Mouse (Mus musculus): ENCODE data around the gene Bloc1s1.

The Bloc1s1 gene

DNA sequence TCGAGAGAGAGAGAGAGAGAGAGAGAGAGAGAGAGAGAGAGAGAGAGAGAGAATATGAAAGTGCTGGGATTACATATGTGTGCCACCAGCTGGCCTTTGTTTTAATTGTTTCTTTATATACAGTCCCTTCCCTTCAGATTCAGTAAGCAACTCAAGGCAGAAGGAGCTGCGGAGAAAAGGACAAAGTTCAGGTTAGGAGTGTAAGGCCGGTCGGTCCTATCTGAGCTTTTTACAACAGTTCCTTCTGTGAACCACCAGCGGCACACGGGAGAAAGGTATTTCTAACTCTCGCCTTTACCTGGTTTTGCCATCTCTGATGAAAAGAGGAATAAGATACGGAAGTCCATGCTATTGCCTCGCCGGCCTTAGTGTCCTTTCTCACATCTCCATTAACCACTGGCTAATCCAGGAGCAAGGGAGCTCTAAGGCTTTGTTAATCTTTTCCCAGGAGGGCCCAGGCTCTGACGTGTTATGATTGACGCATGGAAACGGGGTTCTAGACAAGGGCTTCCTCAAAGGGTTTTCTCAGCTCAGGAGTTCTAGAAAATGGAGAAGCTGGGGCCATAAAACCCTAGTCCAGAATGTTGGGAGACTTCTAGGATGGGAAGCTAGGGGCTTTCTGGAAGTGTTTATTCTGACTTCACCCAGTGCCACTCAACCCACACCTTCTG lies 14.9 kb downstream of the Bloc1s1 start:
- no peak for DNase-seq (ENCODE audit: low read depth)

DNA sequence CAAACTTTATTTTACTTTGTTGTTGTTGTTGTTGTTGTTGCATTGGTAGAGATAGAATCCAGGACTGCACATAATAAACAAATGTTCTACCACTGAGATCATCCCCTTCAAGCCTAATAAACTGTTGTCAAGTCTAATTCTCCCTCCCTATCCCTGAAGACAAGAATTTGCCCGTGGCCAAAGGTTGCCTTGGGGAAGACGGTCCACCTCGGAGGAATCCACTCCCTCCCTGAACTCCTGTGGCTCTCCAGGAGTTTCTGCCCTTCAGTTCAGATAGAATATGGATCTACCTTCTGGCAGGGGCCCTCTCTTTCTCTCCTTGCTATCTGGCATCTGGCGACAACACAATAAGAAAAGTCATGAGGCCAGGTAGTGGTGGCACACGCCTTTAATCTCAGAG lies 19.0 kb downstream of the Bloc1s1 start:
- no peak for DNase-seq (ENCODE audit: low read depth)

DNA sequence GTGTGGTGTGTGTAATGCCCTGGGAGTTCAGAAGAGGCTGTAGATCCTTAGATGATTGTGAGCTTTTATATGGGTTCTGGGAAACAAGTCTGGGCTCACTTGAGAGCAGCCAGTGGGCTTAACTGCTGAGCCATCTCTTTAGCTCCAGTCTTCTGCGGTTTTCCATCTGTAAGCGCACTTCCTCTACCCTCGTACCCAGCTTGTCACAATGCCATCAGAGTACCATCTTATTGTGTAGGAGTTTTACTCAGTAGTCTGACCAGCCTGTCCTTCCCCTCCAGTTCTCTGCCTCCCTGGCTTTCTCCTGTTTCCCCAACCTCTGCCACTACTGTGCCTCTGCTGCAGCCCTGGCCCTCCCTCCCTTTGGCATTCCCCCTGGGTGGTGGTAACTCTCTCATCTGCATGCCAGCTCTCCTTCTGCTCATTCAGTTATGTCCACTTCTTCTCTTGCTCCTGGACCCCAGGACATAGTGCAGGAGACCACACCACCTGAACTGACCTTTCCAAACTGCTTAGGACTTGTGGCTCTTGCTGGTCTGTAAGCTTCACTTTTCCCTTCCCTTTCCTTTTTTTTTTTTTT lies 21.3 kb downstream of the Bloc1s1 start:
- no peak for DNase-seq (ENCODE audit: low read depth)

DNA sequence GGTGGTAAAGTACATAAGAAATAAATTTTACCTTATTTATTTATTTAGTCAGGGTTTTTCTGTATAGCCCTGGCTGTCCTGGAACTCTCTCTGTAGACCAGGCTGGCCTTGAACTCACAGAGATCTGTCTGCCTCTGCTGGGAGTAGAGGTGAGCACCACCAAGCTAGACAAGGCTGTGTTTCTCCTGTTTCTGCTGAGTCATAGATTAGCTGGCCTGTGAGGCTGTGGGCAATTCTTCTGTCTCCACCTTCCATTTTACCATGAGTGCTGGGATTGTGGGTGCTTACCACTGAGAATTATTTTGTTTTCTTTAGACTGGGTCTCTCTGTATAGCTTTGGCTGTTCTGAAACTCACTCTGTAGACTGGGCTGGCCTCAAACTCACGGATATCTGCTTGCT lies 22.4 kb downstream of the Bloc1s1 start:
- DNase-seq (ENCODE audit: low read depth) = no peak

DNA sequence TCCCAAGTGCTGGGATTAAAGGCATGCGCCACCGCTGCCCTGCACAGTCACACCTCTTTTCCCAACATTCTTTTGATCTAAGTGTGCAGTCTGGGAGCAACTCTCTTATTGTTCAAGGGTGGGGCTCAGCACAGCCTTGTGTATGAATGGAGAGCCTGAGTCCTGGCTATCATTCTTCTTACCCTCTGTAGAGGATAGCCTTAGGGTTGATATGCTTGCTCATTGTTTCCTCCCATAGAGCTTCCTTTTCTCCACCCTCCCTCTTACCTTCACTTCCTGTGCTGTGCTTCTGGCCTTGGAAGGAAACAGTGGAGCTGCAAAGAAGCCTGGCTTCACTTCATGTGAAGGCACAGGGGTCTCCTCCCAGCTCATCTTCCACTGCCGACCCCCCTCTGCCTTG lies 23.1 kb downstream of the Bloc1s1 start, which contains the start of gene Cd63:
Gene Cd63 (plus strand): TSS at position 292 of the 400 bp plus-strand sequence.
- no peak for DNase-seq (ENCODE audit: low read depth)

DNA sequence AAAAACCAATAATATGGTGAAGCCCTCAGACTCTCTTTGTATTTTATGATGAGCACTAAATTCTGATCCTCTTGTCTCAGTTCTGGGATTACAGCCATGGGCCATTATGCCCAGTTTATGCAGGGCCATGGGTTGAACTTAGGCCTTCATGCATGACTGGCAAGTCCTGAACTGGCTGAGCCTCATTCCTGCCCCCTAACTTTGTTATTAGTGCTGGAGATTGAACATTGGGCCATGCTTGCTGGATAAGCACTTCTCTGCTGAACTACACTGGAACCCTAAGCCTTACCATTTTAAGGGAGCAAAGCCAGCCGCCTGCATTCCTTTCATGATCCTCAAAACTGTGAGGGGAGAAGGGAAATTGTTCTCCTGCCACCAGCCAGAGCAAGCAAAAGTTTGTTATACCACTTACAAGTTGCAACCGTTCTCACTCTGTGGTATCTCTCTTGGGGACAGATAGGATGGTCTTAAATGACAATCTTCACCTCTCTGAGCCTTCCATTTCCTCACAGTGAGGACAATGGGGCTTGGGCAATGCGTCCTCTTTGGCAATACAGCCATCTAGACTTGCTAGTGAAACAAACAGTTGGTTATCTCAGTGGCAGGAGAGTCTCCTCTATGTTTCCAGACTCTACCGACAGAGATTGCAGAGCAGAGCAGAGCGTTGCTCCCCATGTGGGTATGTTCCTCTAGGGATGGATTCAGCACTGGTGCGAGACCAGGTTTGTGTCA lies 23.9 kb downstream of the Bloc1s1 start:
- no peak for DNase-seq (ENCODE audit: low read depth)

DNA sequence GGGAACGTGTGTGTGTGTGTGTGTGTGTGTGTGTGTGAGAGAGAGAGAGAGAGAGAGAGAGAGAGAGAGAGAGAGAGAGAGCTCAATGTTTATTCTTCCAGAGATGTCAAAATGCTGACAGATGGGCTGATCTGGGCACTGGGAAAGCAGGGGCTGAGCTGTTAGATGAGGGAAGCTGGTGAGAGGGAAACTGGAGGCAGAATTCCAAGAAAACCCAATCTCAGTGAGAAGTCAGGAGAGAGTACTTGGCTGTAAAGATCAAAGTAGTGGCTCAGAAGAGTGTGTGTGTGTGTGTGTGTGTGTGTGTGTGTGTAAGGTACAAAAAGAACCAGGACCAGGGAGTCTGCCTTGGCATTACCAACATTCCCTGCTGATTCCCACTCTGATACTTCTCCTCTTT lies 26.3 kb downstream of the Bloc1s1 start:
- no peak for DNase-seq (ENCODE audit: low read depth)

DNA sequence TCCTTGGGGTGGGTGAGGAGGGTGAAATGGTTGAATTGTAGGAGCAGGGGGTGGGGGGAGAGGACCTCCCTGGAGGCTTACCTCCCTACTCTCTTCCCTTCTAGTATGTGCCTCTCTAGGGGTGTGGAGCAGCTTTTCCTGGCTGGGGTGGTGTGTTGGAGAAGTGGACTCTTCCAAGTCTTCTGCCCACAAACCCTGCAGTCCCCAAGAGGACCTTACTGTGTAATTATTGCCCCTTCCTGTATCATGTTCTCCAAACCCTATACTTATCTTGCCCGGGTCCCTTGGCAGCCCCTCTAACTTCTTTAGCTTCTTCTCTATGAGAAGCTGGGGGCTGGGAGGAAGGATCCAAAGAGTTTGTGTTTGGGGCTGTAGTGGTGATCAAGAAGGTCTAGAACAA lies 27.0 kb downstream of the Bloc1s1 start:
- no peak for DNase-seq (ENCODE audit: low read depth)

DNA sequence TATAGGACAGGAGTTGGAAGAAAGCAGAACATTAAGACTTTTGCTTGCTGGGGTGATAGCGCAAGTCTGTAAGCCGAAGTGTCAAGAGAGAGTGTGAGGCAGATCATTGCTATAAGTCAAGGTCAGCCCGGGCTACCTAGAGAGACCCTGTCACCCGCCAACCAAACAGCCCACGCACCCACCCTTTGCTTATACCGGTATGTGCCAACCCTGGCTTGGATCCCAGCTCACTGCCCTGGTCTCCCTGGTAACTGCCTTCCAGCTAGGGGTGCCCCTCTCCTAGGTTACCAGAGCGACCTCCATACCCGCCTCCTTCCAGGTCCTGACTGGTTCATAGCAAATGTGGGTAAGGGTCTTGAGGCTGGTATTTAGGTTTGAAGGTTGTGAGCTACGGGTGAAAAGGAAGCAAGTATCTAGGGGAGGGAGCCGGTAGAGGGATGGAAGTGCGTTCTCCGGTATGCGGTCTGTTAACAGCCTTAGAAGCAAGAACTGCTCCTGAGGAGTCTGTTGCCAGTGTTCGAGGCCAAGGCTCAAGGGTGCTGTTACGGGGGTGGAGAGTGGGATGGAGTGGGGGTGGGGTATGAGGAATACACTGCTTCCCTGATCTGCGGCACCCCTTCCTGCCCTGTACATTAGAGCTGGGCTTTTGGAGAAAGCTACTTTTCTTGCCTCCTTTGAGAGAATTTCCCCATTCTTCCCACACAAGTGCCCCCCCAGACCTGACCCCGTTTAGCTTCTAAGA lies 27.7 kb downstream of the Bloc1s1 start:
- DNase-seq (ENCODE audit: low read depth) = no peak

DNA sequence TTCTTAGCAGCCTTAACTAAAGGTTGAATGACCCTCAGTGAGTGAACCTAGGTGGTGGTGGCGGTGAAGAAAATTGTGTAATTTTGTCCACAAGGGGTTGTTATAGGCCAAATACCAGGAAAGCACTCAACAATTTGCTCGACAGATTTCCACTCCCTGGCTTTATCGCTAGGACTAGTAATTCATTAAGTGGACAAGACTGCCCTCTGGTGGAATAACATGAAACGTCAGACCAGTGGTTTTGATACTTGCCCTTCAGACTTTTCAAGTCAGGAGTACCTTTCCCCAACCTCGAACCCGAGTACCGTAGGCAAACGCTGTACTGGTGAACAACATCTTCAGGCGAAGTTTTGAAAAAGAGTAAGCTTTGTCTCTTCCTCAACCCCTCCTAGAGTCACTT lies 28.4 kb downstream of the Bloc1s1 start:
- peak; percentile 93 for DNase-seq (ENCODE audit: low read depth)

DNA sequence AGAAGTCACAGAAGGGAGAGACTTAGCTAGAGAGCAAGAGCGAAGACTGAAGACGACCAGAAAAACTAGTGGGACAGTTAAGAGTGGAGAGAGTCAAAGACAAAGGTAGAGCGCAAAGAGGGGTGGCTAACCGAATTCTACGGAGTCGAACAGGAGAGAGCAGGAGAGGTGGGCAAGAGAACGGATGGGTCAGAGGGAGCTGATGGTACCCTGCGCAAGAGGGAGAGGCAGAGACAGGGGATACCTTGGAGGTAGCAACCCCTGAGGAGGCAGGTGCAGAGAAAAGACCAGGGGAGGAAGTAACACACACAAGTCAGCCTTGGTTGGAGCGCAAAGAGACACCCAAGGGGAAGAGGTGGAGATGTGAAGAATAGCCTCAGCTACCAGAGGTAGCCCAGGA lies 31.6 kb downstream of the Bloc1s1 start:
- peak; percentile 60 for DNase-seq (ENCODE audit: low read depth)

DNA sequence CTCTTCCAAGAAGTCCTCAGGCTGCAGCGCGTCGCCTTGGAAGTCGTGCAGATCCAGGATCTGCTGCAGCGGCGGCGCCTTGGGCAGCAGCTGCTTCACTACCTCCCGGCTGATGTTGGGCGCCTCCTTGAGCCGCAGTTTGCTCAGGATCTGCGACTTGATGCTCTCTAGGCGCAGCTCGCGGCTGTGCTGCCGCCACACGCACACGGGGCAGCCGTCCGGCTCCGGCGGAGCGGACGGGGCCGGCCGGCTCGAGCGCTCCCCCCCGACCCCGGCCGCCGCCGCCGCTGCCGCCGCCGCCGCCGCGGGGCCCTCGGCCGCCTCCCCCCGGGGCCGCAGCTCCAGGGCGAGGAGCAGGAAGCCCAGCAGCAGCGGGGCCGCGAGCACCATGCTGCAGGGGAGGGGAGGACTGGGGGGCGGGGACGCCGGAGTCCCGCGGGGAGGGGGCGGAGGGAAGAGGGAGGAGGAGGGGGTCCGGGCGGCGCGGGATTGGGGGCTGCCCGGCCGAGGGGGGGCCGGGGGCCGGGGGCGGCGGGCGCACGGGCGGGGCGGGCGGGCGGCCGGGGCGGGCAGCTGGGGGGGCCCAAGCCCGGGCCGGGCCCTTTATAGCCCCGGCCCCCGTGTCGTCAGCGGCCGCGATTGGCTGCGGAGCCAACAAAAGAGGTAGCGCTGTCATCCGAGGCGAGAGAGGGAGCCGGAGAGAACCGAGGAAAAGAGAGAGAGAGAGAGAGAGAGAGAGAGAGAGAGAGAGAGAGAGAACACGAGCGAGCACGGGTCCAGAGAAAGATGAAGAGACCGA lies 32.3 kb downstream of the Bloc1s1 start, which contains the start of gene Gdf11:
Gene Gdf11 (minus strand): TSS at position 423 of the 799 bp plus-strand sequence.
- peak; percentile 72 for DNase-seq (ENCODE audit: low read depth)

DNA sequence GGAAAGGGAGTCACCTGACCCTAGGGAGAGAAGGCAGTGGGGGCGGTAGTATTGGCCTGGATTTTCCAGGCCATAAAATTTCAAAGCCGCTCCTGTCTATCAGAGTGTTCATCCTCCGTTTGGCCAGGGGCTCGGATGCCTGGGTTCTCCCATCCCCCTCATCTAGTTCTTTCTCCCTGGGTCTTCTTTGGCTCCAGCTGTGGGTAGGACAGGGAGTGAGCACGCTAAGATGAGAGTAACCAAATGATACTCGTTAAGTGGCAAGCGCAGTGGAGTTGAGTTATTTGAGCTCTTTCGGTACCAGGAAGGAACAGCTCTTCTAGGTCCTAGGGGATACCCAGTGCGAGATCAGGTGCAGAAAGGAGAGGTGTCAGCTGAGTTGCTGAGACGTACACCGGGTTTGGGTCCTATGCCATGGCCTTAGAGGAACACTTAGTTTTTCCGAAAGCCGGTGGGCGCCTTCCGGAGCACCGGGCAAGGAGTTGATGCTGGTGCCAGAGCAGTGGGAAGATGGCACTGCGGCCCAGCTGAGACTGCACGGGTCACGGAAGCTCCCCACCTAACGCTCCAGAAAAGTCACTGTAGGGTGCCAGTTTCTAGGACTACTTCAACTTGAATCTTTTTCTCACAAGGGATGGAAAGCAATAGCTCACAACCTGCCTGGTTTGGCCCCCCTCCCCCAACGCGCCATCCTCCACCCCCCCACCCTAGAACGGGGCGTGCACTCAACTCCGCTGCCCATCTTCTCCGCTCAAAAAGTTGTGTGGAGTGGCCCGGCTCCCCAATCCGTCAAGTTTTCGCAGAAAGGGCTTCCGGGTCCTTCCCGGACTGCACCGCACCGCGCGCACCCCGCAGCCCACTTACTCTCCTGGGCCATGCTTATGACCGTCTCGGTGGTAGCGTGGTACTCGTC lies 33.2 kb downstream of the Bloc1s1 start:
- peak; percentile 49 for DNase-seq (ENCODE audit: low read depth)

DNA sequence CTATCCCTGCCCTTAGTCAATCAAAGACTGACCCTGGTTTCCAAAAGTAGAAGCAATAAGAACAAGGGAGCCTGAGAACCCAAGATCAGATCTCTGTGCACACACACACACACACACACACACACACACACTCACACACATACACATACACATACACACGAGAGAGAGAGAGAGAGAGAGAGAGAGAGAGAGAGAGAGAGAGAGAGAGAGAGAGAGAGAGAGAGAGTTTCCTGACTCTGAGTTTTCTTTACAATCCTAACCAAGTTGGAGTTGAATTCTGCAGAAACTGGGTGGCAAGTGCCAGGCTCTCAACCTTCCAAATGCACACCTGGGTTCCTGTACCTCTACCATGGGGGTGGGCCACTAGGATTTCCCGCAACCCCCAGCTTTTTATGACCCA lies 34.0 kb downstream of the Bloc1s1 start:
- no peak for DNase-seq (ENCODE audit: low read depth)

DNA sequence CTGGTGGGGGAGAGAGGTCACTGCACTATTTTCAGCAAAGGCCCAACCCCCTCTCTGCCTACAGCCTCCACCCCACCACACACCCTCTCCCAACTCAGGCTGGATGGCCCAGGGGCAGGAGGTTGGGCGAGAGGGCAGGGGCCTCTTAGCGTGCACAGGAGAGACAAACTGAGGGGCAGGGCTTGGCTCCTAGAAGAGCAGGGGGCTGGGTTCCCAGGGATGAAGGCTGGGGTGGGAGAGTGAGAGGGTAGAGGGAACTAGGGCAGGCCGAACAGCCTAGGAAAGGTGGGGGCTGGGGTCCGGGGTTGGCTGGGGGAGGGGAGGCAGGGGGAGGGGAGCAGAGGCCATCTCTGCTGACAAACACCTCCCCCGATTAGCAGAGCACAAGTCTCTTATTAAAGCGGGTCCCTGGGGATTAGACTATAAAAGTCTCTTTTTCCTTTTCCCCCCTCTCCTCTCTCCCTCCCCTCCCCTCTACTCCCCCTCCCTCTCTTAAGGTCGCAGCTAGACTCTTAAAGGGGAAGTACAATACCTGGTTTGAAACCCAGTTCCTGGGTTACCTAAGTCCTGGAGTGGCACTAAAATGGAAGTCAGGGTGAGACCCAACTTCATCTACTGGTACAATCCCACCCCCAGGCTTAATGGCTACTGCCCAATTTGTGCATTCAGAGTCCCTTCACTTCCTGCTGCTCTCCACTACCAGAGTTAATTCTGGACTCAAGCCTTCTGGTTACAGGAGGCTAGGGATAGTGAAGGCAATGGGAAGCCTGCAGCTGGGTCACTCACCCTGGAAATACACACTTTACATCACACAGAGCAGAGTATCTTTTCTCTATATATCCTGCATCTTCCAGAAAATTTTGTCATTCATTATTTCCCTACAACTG lies 34.7 kb downstream of the Bloc1s1 start:
- no peak for DNase-seq (ENCODE audit: low read depth)

DNA sequence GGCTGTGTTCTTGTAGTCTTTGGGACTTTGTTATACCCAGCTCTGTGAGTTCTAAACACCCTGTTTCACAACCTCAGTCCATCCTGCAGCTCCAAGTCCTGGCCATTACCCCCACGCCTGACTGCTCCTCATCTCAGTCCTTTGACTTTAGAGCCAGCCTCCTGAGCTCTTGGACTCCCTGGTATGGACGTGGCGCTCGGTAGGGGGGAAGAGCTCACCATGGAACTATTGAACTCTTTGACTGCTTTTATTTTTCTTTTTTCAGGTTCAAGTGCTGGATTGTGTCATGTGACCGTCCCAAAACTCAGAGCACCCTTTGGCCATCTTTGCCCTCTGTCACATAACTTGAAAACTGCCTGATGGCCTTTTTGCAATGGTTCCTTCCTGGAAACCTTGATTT lies 41.8 kb downstream of the Bloc1s1 start:
- no peak for DNase-seq (ENCODE audit: low read depth)

DNA sequence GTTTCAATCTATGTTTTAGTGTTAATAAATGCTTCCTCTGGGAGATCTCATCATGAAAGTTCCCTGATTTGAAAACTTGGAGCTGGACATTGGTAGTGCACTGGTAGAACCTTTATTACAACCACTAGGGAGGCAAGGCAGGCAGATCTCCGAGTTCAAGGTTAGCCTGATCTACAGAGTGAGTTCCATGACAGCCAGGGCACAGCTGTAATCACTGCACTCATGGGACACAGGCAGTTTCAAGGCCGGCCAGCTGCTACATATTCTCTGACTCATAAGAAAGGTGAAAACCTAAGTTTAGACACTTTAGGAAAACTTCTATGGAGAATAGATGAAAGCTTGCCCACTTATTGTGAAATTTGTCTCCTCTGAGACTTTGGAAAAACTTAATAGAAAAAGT lies 45.0 kb downstream of the Bloc1s1 start:
- DNase-seq (ENCODE audit: low read depth) = no peak

DNA sequence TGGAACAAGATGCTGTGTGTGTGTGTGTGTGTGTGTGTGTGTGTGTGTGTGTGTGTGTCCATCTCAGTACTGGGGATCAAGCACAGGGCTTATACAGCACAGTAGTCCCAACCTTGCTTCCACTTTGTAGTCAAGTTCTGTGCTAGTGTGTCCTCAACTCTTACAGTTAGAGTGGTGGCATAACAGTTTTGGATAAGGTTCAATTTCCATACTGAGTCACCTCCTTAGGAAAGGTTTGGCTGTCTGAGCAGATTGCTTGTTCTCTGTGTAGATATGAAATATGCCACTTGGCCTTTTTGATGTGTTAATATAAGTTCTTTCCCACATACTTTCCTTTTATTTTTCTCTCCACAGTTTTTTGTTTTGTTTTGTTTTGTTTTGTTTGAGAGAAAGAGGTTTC lies 45.5 kb downstream of the Bloc1s1 start:
- DNase-seq (ENCODE audit: low read depth) = no peak

DNA sequence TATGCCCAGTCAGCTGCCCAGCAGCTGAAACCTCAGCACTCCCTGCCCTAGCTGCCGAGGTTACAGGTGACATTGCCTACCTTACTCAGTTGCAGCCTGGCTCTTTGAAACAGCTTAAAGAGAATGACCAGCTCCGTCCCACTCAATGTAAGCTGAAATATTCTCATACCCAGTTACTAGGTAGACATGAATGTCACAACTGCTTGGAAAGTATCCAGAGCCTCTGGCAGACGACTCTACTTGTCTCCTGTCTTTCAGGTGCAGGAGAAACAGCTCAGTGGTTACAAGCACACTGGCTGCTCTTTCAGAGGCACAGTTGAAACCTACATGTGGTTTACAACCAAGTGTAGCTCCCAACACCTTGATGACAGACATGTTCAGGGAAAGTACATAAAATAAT lies 53.5 kb downstream of the Bloc1s1 start:
- no peak for DNase-seq (ENCODE audit: low read depth)

All from naive thymus-derived CD4-positive, alpha-beta T cell, adult 2 months (primary cell).